In the genomic region with DNA sequence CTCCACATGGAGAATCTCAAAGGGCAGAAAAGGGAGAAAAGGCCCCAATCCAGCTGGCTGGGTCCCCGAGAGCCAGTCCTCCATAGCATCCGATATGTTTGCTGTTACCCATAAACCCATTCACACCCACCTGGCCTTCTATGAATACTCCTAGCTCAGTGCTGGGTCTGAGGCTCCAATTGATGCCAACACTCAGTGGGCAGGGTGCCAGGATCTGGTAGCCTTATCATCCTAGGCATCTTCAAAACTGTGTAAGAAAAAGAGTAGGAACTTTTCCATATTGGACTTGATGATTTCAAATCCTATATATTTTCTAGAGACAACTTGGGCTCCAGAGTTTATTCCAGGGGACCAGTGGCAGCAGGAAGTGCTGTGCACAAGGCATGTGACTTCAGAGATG, we compare ENCODE assay signal across 14 mouse cellular contexts.
DNase-seq lines count a peak whose midpoint lies in the region.
"Had no signal": no experiment of that assay in that cellular context is flagged by ENCODE, and none has a peak within 500 bp of the region (broad histone marks: within the 10 kb centered on the region; RNA-seq: fewer than 3 reads in every experiment).

No protein-coding gene starts in this region.

- peak; percentile 23 for DNase-seq in adrenal gland, postnatal 25 days
- no peak for DNase-seq in adrenal gland, adult 2 months
- peak; percentile 26 to 40 for DNase-seq in cerebellum, postnatal 14 days
- DNase-seq in cerebellum, adult 8-10 months, result no peak
- peak; percentile 9 for DNase-seq in left cerebral cortex, postnatal 4 days
- no peak for DNase-seq in left cerebral cortex, postnatal 36 days (ENCODE audit: low spot score in 2 of 2)
- DNase-seq: cerebellum, adult 18-20 months; forebrain, postnatal 0 days; gastrocnemius, adult 2 months; gastrocnemius, postnatal 14 days; heart, adult 2 months; heart, postnatal 14 days; heart, postnatal 4 days; kidney, adult 18-20 months had no signal

- intact Hi-C loops in left cerebral cortex, postnatal 4 days (cut with DNase I), result no loop called here
- intact Hi-C loops in left cerebral cortex, postnatal 36 days (cut with DNase I), result no loop called here

Comparison
In these comparisons a context has a peak if more than half of its experiments do, and no peak if none do; other contexts are left out.
1. DNase-seq: peak in adrenal gland, postnatal 25 days (single experiment), cerebellum, postnatal 14 days (2 of 2) and left cerebral cortex, postnatal 4 days (single experiment); none in adrenal gland, adult 2 months (single experiment), cerebellum, adult 8-10 months (single experiment) and left cerebral cortex, postnatal 36 days (0 of 2).